Mouse (Mus musculus): ENCODE results near the gene Elmod2.
"Not testable (repeated sequence)": the region's sequence is repeated elsewhere in the genome, so short reads cannot be mapped to it uniquely, and the experiment has no call there.

Gene Elmod2

GRCm38 (mm10) chr8:83331899-83332697 is at the start of gene Elmod2:
TSS of gene Elmod2 (minus strand) at chr8:83332486.
- peak; percentile 98 for DNase-seq (ENCODE audit: low read depth, low spot score)

DNA sequence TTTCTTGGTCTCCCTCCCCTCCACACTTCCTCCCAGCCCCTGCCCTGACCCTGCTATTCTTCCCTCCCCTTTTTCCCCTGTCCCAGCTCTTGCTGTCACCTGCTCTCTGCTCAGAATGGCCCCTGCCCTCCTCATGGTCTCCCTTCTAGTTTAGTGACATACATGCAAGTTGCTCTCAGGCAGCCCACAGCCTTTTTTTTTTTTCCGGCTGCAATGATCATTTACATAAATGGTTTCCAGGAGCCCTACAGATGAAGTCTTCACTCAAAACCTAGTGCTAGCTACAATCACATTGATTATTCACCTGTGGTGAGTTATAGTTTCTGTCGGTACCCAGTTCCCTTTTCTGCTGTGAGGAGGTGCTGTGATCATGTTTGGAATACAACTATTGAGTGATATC is 48.7 kb upstream of the Elmod2 start:
- DNase-seq (ENCODE audit: low read depth, low spot score) = no peak

DNA sequence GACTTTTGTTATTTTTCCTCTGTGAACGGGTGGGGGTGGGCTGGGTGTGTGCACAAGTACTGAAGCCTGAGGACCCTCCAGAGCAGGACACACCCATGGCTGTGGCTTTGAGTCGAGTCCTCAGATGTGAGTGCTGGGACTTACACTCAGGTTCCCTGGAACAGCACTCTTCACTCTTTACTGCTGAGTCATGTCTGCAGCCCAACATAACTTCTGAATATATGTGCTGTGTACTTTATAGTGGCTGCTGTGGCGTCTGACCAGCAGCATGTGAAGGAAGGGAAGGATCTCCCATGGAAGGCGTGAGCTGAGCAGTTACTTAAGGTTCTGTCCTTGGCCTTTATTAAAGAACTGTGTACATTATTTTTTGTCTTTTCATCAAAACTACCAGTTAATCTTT is 47.9 kb upstream of the Elmod2 start:
- DNase-seq (ENCODE audit: low read depth, low spot score) = no peak

- peak; percentile 55 for DNase-seq (ENCODE audit: low read depth, low spot score)
These were observed 44.9 kb upstream of the Elmod2 start for GRCm38 (mm10) chr8:83377231-83377630.

DNA sequence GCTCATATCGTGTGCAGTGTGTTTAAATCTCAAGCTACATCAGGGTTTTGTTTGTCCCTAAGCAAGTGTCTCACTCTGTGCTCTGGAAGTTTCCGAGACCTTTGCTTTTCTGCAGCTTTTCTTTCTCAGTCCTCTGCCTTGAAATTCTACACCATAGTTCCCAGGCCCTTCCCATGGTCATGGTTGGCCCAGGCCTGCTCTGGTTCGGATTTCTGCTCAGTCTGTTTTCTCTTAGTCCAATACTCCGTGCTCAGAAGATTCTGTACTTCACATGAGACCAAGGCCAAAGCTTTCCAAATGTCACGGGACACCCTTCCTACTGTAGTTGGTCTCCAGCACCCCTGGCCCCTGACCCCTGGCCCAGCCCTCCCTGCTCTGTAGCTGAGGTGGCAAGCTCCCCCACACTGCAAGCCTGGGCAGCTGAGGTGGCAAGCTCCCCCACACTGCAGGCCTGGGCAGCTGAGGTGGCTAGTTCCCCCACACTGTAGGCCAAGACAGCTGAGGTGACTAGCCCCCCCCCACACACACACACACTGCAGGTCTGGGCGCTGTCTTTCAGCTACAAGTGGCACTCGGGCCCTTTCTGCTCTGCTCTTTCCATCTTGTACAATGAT is 31.0 kb upstream of the Elmod2 start:
- no peak for DNase-seq (ENCODE audit: low read depth, low spot score)

DNA sequence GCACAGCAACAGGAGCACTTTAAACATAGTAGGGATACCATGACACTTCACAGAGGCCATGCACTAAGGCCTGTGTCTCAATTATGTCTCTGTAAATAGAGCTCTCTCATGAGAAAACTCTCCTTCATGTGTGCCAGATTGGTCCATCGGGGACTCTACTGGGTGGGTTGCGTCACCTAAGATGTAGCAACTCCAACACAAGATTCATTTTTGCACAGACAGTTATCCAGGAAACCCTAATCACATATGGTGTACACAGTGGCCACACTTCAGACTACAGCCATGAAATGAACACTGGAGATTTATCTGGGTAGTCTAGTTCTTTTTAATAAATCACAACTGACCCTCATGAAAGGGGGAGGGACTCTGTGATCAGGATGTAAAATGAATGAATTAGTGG is 19.0 kb upstream of the Elmod2 start:
- no peak for DNase-seq (ENCODE audit: low read depth, low spot score)

GRCm38 (mm10) chr8:83348263-83348662 is 16.0 kb upstream of the Elmod2 start, which contains the start of gene Mgat4d:
TSS of gene Mgat4d (plus strand) at chr8:83348471.
- no peak for DNase-seq (ENCODE audit: low read depth, low spot score)

DNA sequence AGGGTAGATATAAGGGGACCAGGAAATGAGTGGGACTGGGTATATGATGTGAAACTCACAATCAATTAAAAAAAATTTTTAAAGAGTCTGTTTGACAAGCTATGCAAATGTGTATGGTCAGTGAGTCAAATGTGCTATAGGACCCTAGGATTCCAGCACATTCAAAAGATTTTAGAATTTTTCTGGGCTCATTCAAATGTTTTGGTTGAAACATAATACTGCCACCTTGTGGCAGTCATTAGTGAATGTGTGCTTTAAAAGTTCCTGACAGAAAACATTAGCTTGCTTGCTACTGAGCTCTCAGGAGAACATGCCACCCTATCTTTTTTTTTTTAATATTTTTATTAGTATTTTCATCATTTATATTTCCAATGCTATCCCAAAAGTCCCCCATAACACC is 10.4 kb upstream of the Elmod2 start:
- peak; percentile 45 for DNase-seq (ENCODE audit: low read depth, low spot score)

DNA sequence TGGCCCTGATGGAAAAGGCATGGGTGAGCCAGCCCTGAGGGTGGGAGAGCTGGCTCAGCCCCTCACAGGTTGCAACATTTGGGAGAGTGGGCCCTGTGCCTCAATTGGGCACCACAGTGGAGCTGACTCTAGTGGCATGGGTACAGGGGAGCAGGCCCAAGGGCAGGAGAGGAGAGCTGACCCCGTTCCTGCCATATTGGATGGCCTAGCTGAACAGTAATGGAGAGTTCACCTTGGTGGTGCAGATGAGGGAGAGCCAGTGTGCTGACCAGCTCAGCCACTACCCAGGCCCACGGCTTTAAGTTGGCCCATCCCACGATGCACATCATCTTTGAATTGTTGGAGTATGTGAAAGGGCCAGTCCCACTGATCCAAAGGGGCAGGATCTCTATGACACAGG is 9.8 kb upstream of the Elmod2 start:
- DNase-seq (ENCODE audit: low read depth, low spot score) = no peak

DNA sequence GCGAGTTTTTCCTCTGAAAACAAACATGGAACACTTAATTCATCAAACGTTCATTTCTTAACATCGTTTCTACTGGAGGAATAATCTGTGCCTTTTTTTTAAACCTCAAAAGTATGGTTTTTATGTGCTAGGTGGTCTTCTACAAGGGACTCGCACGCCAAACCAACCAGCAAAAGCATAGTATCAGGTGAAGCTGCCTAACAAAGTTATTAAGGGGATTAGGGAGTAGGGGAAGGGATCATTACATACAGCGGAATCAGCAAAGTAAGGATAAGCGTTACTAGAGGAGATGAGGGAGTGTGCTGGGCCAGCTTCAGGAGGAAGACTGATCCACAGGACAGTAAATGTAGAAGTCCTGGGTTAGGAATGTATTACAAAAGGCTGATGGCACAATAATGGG is 578 bp upstream of the Elmod2 start:
- DNase-seq (ENCODE audit: low read depth, low spot score) = no peak

GRCm38 (mm10) chr8:83331567-83331898 is 753 bp downstream of the Elmod2 start:
- DNase-seq (ENCODE audit: low read depth, low spot score) = no peak

DNA sequence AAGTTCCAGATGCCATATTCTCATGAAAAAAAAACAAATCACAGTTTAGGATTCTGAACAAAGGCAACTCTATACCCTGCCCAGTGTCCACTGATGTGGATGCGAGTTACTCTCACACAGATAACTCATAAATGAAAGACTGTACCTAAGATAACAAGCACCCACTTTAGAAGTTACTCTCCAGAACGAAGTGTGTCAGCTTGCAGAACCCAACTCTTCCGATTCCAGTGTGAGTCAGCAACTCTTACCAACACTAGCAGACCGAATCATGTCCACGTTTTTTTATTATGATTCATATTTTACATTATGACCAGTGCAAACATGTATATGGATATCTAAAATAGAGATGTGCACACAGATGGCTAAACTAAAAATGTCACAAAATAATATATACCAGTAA is 4.4 kb downstream of the Elmod2 start:
- no peak for DNase-seq (ENCODE audit: low read depth, low spot score)

- DNase-seq (ENCODE audit: low read depth, low spot score) = peak; percentile 54
These were observed 9.2 kb downstream of the Elmod2 start for GRCm38 (mm10) chr8:83323056-83323455.

DNA sequence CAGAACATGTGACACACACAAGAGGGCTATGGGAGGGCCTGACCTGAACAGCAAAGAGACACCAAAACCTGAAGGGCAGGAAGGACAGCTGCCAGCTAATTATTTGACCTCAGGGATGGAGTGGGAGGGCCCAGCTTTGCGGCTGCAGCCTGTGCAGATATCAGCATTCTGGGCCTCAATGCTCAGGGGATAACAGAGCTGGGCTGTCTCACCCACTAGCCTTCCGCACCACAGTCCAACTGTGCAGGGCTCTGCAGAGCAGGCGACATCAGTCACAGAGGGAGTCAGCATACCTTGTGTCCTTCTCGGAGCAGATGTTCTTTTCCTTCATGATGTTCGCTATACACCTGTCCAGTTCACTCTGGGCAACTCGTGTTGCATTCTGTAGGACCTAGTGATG is 9.9 kb downstream of the Elmod2 start:
- DNase-seq (ENCODE audit: low read depth, low spot score) = no peak

- peak; percentile 21 for DNase-seq (ENCODE audit: low read depth, low spot score)
These were observed 11.7 kb downstream of the Elmod2 start for GRCm38 (mm10) chr8:83320543-83320942.

- DNase-seq (ENCODE audit: low read depth, low spot score) = peak; percentile 45
These were observed 16.6 kb downstream of the Elmod2 start for GRCm38 (mm10) chr8:83315691-83316090.

DNA sequence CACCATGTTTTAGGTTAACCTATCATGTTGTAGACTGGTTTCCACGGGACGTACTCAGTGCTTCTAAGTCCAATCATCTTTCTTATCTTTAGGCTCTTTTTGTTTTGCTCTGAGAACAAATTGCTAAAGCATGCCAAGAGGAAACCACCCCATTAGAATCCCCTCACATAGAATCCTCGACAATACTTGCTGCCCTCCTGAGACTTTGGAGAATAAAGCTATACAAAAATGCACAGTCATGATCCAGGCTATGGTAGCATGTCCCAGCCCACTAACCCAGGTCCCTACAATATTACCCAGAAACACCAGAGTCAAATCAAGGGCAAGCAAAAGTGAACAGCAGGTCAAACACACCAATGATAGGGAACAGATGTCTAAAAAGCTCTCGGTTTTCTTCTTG is 17.2 kb downstream of the Elmod2 start:
- not testable (repeated sequence) for DNase-seq (ENCODE audit: low read depth, low spot score)

- no peak for DNase-seq (ENCODE audit: low read depth, low spot score)
These were observed 22.4 kb downstream of the Elmod2 start for GRCm38 (mm10) chr8:83309836-83310235.

DNA sequence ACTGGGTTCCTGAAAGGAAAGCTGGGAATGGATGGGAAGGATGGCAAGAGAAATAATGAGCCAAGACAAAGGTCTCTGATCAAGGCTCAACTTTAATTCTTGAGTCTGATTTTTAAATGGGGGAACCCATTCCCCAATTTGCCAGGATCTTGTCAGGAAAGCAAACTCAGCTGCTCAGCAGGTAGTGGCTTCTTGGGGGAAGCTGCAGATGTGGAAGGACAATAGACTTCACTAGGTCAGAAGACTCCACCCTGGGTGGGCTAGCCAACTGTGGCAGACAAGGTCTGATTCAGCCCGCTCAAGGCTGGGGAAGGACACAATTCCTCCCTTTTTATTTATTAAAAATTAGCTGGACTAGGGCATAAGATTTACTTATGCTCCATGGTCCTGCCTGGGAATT is 27.3 kb downstream of the Elmod2 start:
- peak; percentile 47 for DNase-seq (ENCODE audit: low read depth, low spot score)

- DNase-seq (ENCODE audit: low read depth, low spot score) = peak; percentile 69
These were observed 32.2 kb downstream of the Elmod2 start for GRCm38 (mm10) chr8:83300135-83300534.

DNA sequence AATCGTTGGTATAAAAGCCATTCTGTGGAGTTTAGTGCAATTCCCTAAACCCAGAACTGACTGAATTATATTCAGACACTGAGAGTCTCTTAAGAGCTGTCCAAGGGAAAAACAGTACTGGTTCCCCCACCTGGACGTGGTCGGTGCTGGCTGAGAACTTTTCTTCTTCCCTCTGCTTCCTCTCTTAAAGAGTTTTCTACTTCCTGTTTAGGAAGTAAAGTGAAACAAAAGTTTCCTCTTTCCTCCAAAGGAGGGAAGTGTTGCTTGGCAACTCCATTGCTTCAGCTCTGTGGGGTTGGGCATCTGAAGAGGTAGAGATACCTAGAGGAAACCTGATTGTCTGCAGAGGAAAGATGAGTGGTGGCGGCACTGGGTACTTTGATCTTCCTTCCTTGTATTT is 34.9 kb downstream of the Elmod2 start:
- DNase-seq (ENCODE audit: low read depth, low spot score) = no peak

DNA sequence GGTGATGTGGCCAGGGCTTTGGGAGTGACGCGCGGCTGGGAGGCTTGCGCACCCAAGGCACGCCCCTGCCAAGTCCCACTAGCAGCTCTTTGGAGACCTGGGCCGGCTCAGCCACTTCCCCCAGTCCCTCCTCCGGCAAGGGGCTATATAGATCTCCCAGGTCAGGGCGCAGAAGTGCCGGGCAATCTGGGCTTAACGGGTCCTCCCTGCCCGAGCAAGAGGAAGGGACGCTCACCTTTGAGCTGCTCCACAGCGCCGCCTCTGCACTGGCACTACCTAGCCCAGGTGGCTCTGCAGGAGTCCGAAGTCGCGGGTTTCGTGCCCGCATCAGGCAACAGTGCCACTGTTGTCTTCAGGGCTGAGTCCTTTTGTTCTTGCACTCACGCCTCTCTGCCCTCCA is 42.1 kb downstream of the Elmod2 start, which contains the start of gene Ucp1:
Ucp1 (plus strand) TSS at position 177 of the 400 bp plus-strand sequence.
- peak; percentile 39 for DNase-seq (ENCODE audit: low read depth, low spot score)

DNA sequence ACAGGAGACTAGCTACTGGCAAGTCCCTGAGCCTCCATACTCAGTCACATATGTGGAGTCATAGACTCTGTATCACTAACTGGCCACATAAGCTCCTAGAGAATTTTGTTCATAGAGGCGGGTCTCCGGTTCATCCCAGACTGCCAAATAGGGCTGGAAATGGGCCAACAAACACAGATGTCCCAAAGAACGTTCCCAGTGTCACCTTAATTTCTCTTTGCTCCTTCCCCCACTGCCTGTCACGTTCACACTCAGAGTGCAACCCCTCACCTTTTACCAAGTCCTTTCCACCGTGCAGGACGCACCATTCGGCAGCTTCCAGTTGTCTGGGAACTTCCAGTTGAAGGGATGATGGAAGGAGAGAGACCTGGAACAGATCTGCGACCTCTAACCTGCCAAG is 46.9 kb downstream of the Elmod2 start:
- DNase-seq (ENCODE audit: low read depth, low spot score) = no peak

Data from ZHBTc4 (cell line).